Mouse (Mus musculus): ENCODE measurements around the gene Ppp1r12a.

Ppp1r12a gene

DNA sequence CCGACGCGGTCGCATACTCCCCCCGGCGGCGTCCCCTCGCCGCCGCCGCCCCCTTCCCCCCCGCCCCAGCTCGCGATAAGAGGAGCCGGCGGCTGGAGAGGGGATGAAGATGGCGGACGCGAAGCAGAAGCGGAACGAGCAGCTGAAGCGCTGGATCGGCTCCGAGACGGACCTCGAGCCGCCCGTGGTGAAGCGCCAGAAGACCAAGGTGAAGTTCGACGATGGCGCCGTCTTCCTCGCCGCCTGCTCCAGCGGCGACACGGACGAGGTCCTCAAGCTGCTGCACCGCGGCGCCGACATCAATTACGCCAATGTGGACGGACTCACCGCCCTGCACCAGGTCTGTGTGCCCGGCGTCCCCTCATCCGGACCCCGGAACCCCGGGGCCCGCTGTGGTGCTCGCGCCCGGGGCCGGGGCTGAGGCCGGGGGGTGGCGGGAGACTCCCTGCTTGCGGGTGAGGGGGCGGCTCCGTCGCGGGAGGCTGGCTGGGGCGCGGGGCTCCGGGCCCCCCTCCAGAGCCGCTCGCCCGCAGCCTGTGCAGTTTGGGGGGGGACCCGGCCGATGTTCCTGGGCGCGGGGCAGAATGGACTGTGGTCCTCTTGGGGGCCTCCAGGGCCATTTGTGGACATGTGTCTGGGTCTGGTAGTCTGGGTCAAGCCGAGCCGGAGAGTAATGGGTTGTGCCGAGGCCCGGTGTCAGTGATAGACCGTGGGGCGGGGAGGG lies 466 bp downstream of the Ppp1r12a start:
- peak; percentile 11 for DNase-seq (ENCODE audit: low read depth, low spot score)

DNA sequence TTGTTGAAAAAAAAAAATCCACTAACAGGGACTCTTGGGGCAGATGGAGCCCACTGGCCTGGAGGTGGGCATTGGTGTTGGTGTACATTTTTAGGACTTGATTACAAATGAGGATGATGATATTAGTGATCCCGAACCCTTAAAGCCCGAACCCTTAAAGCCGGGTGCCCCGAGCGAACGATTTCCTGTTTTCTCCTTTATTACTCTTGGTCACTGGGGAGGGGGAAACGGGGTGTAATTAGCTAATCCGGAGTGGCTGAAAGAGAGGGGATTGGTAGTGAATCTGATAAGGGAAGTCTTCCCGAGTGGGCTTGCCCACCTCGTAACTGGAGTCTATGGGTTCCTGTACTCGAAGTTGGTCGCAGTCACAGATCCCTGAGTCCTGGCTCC lies 1.0 kb downstream of the Ppp1r12a start:
- DNase-seq (ENCODE audit: low read depth, low spot score): no peak

DNA sequence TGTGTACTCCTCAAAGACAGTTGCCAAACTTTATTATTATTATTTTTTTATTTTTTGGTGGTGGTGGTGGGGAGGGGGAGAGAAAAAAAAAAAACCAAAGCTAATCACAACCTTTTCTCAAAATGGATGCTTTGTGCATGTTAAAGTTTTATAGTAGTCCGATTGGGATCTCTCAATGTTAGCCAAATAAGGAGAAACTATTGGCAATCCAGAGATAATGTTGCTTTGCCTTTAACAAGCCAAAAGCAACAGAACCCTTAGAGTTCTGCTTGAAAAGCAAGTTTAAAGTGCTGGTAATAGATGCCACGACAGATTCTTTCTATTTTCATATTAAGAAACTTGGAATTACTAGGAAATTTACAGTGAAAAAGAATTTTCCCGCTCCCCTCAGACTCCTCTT lies 1.5 kb downstream of the Ppp1r12a start:
- no peak for DNase-seq (ENCODE audit: low read depth, low spot score)

DNA sequence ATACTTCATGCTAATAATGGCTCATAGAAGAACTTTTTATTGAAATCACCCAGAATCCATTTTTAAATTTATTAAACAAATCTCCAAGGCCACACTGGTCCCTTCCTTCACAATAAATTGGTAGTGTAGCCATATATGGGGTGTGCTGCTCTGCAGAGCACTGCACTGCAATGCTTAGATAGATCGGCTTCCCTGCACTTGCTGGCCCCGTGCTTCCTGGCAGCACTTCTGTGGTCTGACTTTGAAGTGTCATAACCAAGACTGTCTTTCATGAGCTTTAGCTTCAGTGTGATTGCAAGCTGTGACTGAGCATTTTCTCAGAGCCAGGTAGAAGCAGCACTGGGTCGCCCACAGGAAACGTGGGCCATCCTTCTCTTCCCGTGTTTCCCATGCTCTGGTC lies 5.8 kb downstream of the Ppp1r12a start:
- DNase-seq (ENCODE audit: low read depth, low spot score): no peak

DNA sequence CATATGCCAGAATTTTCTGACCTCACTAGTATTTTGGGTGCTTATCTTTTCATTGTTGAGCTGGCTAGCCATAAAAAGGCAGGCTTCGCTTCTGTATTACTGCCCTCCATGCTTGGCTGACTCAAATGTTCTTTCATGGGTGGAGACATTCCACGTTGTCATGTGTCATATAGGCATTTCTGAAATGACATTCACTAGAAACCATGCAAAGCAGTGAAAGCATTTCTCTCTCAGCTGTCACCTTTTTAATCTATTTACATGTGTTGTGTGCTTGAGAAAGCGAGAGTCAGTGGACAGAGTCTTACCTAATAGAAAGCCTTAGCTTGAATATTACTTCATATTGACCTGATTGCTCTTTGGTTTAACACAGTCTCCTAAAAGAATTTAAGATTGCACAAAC lies 8.8 kb downstream of the Ppp1r12a start:
- no peak for DNase-seq (ENCODE audit: low read depth, low spot score)

DNA sequence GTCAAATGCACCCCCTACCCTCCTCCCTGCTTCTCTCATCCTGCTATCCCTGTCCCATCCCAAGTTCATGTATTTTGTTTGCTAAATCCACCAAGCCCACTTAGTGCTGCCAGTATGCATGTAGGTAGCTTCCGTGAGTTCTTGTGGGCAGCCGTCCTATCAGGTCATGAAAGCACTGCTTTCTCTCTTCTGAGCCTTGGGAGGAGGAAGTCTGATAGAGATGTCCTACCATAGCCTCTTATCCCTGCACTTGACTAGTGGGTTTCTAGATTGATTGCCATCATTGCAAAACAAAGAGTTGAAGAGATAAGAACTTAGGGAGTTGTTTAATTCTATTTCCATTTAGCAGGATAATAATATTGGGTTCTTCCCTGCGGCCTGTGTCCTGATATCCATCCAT lies 9.6 kb downstream of the Ppp1r12a start:
- DNase-seq (ENCODE audit: low read depth, low spot score): no peak

DNA sequence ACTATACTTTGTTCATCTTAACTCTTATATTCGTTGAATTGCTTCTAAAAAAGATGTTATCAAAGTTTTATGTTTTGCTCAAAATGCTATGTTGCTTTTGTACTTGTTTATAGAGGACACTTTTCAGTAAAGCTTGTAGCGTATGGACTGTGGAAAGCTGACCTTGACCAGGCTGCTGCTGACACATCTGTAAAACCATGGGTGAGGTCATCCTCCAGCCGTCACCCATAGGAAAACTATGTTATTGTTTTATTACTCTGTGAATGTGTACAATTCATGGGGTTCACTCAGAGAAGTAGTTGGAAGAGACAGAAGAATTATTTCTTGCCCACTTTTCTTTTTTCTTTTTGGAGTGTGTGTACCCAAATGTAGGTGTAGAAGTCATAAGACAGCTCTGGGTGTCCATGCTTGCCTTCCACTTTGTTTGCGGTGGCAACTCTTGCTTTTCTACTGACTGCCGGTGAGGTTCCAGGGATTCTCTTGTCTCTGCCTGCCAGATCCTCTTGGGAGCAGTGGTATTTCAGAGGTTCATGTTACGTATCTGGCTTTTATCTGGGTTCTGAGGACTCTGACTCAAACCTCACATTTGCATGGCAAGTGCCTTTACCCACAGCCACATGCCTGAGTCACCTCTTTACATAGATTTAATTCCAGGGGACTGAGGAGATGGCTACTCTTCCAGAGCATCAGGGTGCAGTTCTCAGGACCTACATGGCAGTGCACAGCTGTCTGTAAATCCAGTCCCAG lies 11.0 kb downstream of the Ppp1r12a start:
- no peak for DNase-seq (ENCODE audit: low read depth, low spot score)

DNA sequence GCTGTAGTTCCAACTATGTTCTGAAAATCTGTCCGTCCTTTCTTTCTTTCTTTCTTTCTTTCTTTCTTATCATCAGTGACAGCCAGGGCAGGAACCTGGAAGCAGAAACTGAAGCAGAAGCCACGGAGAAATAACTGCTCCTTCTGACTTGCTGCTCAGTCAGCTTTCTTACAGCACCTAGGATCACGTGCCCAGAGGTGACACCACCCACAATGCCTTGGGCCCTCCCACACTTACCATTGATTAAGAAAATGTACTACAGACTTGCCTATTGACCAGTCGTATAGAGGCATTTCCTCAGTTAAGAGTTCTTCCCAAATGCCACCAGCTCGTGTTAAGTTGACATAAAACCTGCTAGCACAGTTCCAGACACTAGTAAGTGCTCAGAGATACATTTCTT lies 12.1 kb downstream of the Ppp1r12a start:
- no peak for DNase-seq (ENCODE audit: low read depth, low spot score)

DNA sequence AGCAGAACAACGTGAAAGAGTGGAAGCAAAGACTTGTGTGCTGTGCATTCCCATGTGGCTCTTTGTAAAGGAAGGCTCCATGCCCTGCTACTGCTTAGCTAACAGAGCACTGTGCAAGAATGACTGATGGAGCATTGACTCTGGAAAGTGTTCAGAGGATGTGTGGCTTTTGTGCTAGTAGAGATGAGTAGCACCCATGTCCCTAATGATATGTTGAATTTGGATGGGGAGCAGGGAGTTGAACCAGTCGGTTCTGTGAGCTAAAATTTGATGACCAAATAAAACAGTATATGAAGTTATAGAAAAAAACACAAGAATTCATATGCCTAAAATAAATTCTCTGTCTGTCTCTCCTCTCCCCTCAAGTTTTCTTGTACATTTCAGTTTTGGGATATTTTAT lies 13.9 kb downstream of the Ppp1r12a start:
- DNase-seq (ENCODE audit: low read depth, low spot score): no peak

DNA sequence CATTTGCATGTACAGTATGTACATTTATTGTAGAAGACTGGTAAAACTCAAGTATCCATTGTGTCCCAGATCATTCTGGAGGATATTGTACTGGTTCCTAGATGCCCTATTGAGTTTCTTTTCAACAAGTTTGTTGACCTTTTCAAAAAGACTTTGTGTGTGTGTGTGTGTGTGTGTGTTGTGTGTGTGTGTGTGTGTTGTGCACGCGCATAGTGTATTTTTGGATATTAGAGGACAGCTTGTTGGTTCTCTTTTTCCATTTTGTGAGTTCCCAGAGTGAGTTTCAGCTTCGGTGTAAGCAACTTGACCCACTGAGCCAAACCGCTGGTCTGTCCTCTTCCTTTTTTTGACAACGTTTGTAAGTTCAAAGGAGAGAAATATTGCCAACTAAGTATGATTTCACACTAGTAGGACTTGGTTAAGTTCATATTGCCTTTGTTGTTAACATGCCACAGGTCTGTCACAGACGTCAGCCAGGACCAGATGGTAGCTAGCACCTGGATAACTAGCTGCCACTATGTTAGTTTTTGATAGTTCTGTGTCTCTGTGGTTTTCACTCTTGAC lies 16.4 kb downstream of the Ppp1r12a start:
- no peak for DNase-seq (ENCODE audit: low read depth, low spot score)

DNA sequence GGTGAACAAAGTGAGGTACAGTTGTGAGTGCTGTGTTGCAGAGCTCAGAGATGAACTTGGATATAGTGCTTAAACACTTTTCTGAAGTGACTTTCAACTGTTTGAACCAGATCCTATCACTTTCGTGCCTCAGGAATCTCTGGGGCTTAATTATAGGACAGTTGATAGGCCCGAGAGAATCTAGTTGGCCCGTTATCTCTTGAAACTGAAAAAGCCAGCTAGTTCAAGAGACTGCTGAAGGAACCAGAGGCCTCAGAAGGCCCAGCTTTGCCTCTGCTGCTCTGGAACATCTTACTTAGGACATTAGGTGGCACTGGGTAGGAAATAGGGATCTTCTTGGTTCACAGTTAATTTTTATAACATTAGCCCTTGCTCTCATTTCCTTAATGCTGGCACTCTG lies 17.4 kb downstream of the Ppp1r12a start:
- no peak for DNase-seq (ENCODE audit: low read depth, low spot score)

DNA sequence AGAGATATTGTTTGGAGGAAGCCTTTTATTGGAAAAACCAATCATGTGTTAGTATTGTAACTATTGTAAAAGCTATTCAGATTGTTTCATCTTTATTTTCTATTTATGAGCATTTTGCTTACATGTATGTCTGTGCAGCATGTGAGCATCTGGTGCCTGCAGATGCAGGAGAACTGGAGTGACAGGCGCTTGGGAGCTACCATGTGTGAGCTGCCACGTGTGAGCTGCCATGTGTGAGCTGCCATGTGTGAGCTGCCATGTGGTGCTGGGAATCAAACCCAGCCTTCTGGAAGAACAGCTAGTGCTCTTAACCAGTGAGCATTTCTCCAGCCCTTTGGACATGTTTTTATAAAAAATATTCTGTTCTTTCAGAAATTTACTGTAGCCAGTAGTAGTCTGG lies 18.3 kb downstream of the Ppp1r12a start:
- no peak for DNase-seq (ENCODE audit: low read depth, low spot score)

DNA sequence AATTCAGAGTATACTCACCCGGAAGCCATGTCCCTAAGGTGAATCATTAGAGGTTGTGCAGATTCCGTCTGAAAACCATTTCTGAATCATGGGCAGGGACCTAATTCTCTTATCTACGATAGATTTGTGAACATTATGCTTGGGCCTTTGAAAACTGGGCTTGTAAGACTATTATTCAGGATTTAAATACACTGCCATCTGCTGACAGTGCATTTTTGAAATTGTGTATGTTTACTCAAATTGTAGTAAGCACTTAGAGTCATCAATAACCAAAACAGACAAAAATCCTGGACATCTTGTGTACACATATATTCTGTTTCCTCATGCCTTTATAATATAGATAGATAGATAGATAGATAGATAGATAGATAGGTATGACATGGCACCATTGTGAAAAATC lies 19.9 kb downstream of the Ppp1r12a start:
- DNase-seq (ENCODE audit: low read depth, low spot score): no peak

DNA sequence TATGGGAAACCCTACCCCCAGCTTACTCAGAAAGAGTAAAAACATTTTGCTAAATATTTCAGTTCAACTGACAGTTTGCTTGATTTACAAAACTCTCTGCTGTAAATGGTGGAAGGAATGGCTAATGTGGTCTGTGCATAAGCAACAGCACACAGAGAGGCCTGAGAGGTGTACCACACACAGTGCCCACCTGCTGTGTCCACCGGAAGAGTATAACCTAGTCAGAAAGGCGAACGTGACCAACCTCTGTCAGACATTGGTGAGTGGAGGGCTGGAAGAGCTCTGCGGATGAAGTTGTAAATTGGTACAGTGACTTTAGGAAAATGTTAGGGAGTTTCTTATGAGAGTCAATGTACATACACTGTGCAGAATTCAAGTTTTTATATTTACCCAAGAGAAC lies 20.4 kb downstream of the Ppp1r12a start:
- DNase-seq (ENCODE audit: low read depth, low spot score): no peak

DNA sequence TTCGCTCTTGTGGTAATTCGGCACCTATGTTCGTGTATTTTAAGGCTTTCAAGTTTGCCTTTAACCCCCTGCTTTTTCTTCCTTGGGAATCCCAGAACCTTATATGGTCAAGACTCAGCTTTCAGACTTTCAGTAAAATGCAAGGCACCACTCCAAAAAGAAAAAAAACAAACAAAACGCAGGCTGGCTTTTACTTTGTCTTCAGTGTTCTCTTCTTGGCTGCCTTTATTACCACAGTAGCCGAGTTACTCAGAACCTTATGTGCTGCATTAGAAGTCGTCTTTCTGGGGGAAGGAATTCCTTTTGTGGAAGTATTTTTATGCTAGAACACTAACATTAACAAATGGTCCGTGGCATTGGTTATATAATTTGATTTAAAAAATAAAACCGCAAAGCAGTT lies 22.8 kb downstream of the Ppp1r12a start:
- no peak for DNase-seq (ENCODE audit: low read depth, low spot score)

DNA sequence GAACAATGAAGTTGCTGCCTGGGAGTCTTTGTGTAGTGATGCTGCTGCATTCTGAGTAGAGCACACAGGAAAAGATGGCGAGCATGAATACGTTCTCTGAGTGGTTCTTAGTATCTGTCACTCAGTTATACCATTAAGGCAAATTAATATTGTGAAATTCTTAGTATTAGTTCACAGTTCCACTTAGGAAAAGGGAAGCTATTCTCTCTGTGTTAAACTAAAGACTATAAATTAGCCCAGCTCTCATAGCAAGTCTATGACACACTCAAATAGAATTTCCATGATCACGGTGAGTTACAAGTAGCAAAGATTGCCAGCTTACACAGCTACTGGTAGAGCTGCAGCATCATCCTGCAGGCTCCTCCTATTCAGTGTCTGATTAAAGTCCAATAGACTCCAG lies 23.3 kb downstream of the Ppp1r12a start:
- DNase-seq (ENCODE audit: low read depth, low spot score): no peak

DNA sequence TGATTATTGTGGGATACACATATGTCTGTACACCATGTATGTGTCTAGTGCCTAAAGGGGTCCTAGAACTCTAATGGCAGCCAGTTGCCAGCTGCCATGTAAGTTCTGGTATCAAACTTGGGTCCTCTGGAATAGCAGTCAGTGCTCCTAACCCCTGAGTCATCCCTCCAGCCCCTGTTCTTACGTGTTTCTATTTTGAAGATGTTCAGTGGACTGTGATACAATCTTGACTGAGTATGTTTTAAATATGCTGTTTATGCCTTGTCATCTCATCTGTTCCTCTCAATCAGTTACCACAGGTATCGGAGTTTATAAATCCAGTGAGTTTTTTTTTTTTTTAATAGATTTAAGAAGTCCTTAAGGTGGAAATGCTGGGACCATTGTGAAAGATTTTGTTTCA lies 27.3 kb downstream of the Ppp1r12a start:
- no peak for DNase-seq (ENCODE audit: low read depth, low spot score)

DNA sequence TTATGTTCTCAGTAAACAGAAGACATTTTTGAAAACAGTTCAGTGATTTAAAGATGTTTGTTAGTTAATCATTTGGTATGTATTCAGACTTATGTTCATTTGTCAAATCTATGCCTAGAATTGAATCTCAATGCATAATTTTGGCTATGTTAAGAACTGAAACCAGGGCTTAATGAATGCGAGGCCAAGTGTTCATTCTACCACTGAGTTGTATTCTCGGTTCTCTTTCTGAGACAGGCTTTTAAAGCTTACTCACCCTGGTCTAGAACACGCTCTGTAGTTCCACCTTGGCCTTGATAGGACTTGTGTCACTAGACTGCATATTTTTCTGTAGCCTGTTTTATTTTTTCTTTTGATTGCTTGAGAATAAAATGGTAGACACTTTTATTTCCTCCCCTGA lies 28.0 kb downstream of the Ppp1r12a start:
- DNase-seq (ENCODE audit: low read depth, low spot score): no peak

DNA sequence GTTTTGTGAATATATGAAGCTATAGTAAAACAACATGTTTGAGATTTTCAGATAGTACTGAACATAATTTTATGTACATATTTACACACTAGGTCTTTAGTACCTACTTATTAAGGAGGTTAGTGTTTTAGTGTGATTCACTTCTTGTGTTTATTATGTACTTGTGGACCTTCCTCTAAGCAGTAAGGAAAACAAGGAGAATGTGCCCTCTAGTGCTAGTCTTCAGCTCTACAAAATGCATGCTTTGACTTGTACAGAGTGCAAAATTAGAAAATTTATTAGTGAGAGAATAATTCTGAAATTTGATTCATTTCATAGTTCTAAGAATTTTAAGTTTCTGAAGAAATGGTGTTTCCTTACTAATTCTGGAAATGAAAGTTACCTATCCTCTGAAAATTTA lies 28.6 kb downstream of the Ppp1r12a start:
- DNase-seq (ENCODE audit: low read depth, low spot score): no peak

DNA sequence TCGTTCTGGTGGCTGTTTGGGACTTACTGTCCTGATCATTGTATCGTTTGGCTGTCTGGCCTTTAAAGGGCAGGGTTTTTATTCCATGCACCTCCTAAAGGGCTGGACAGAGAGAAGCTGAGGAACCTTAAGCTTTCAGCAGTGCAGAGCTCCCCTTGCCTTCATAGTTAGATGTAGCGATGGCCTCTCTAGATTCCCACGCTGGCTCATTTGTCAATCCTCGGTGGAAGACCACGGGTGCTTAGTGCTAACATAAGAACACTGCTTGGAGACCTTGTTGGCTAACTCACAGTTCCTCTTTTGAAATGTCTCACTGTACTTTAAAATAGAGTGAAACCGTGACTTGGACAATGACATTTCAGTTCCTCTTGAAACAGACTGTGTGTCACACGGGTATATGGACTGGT lies 29.4 kb downstream of the Ppp1r12a start:
- no peak for DNase-seq (ENCODE audit: low read depth, low spot score)

DNA sequence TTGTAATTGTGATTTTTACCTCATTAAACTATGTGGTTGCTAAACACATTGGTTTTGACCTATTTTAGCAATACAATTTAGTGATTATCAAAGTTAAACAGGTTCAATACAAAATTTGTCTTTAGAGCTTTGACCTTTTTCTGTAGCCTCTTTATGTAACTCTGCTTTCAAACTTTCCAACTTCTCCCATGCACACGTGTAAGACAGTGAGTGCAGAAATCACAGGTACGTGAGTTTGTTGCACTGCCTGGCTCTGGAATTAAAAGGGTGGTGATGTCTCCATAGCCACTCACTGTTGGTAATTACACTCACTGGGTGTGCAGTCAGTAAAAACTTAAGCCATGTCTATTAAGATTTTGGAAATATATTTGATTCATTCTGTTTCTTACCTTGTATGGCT lies 30.3 kb downstream of the Ppp1r12a start:
- no peak for DNase-seq (ENCODE audit: low read depth, low spot score)

DNA sequence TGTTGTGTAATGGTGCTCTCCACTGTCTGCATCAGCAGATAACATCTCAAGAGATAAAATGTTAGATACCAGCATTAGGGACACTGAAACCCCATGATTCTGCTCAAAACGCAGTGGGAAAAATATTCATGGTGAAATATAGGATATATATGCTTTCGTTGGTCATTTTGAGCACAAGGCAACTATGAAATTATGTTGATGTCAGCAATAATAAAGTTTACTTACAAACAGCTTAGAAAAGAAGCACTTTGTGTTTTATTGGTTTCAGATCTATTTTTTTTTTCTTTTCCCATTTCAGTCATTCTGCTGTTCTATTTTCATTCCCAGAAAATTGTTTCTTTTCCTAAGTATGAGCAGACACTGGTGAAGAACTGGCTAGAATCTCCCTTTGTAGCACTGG lies 34.1 kb downstream of the Ppp1r12a start:
- DNase-seq (ENCODE audit: low read depth, low spot score): no peak

DNA sequence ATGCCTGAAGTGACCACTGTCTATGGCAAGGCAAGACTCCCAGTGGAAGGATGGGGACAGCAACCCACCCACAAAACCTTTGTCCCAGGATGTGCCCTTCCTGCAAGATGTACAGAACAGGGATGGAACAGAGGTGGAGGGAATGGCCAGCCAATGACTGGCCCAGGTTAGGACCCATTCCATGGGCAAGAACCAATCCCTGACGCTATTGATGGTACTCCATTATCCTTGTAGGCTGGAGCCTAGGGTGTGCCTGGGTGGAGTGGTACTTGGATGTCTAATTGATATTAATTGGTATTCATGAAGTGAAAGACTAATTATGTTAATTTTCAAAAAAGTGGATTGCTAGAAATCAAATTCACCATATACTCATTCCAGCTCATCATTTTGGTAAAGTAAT lies 35.5 kb downstream of the Ppp1r12a start:
- DNase-seq (ENCODE audit: low read depth, low spot score): no peak

Data from embryo, embryonic 11.5 days (tissue).